Mouse (Mus musculus) MEL (cell line): ENCODE data around the gene Rnf167. TPM values are rescaled to one million over a fixed set of nuclear protein-coding genes. Genes with fewer than 3 reads are reported as not detected.

Experiments used
- DNase-seq: peaks from one replicate; pipeline ENCODE4 v3.0.0; 2011; ENCODE audit warnings: low read depth, low spot score
- H3K27ac ChIP-seq: 2 replicates; pipeline ENCODE4 v1.5.1; 2012; ENCODE audit warnings: low read depth, mild to moderate bottlenecking, control low read depth, low read length, moderate library complexity; ENCODE audit not compliant: control insufficient read depth
- H3K27me3 ChIP-seq, 2 experiments: fragments of 150-350 bp in 1 of 2; sonication (generic) in 1 of 2; 2 replicates each; pipeline ENCODE4 v1.6.1; 2012; ENCODE audit warnings: low read length in 2 of 2, mild to moderate bottlenecking in 2 of 2, improper control_type of control experiment in 1 of 2, moderate library complexity in 1 of 2; ENCODE audit not compliant: insufficient read depth in 2 of 2, control insufficient read depth in 1 of 2
- H3K36me3 ChIP-seq, 2 experiments: 2 replicates each; pipeline ENCODE4 v1.6.1; 2012 to 2014; ENCODE audit warnings: low read length in 2 of 2, improper control_type of control experiment in 1 of 2, inconsistent platforms in 1 of 2, mild to moderate bottlenecking in 1 of 2; ENCODE audit not compliant: insufficient read depth in 2 of 2, control insufficient read depth in 1 of 2
- H3K4me1 ChIP-seq, 2 experiments: fragments of 150-350 bp in 1 of 2; sonication (generic) in 1 of 2; 2 replicates each; pipeline ENCODE4 v1.6.1; 2012; ENCODE audit warnings: low read length in 2 of 2, improper control_type of control experiment in 1 of 2, mild to moderate bottlenecking in 1 of 2; ENCODE audit not compliant: insufficient read depth in 2 of 2, control insufficient read depth in 1 of 2
- H3K4me3 ChIP-seq, 2 experiments: fragments of 150-350 bp in 1 of 2; sonication (generic) in 1 of 2; 2 replicates each; pipeline ENCODE4 v1.5.1; 2012; ENCODE audit warnings: low read depth in 2 of 2, low read length in 2 of 2, mild to moderate bottlenecking in 2 of 2, moderate library complexity in 2 of 2, control low read depth in 1 of 2, improper control_type of control experiment in 1 of 2; ENCODE audit not compliant: control insufficient read depth in 1 of 2, insufficient read depth in 1 of 2
- H3K79me2 ChIP-seq: 2 replicates; pipeline ENCODE4 v1.6.1; 2012; ENCODE audit warnings: mild to moderate bottlenecking, low read length, moderate library complexity; ENCODE audit not compliant: control insufficient read depth, poor library complexity, insufficient read depth
- H3K9ac ChIP-seq: 2 replicates; pipeline ENCODE4 v1.6.1; 2012; ENCODE audit warnings: low read depth, mild to moderate bottlenecking, control low read depth, low read length, moderate library complexity; ENCODE audit not compliant: control insufficient read depth, poor library complexity, severe bottlenecking
- H3K9me3 ChIP-seq: fragments of 150-350 bp; sonication (generic); replicated peaks from 2 replicates; pipeline ENCODE4 v1.6.1; 2012; ENCODE audit warnings: mild to moderate bottlenecking, low read length, improper control_type of control experiment, moderate library complexity; ENCODE audit not compliant: insufficient read depth
- CHD1 ChIP-seq: IDR thresholded peaks from 2 replicates; pipeline ENCODE4 v1.6.1; 2012; ENCODE audit warnings: low read depth, mild to moderate bottlenecking, inconsistent platforms, low read length, improper control_type of control experiment
- CTCF ChIP-seq, 3 experiments: IDR thresholded peaks in 2 of 3; conservative IDR thresholded peaks in 1 of 3; 2 replicates each; pipeline ENCODE4 v1.5.1; 2011 to 2012; ENCODE audit warnings: low read length in 3 of 3, low read depth in 2 of 3, mild to moderate bottlenecking in 2 of 3, improper control_type of control experiment in 1 of 3, inconsistent platforms in 1 of 3, mixed read lengths in 1 of 3, moderate library complexity in 1 of 3; ENCODE audit not compliant: control insufficient read depth in 1 of 3, insufficient read depth in 1 of 3, poor library complexity in 1 of 3, severe bottlenecking in 1 of 3
- ELF1 ChIP-seq: IDR thresholded peaks from 2 replicates; pipeline ENCODE4 v1.6.1; 2014; ENCODE audit warnings: low read depth, mild to moderate bottlenecking, inconsistent platforms, low read length, improper control_type of control experiment, moderate library complexity
- EP300 ChIP-seq, 2 experiments: IDR thresholded peaks; 2 replicates each; pipeline ENCODE4 v1.6.1; 2011; ENCODE audit warnings: improper control_type of control experiment in 2 of 2, low read length in 2 of 2, low read depth in 1 of 2, mild to moderate bottlenecking in 1 of 2
- GABPA ChIP-seq: IDR thresholded peaks from 2 replicates; pipeline ENCODE4 v1.6.1; 2012; ENCODE audit warnings: low read depth, mild to moderate bottlenecking, inconsistent platforms, low read length, improper control_type of control experiment, moderate library complexity
- GATA1 ChIP-seq: IDR thresholded peaks from 2 replicates; pipeline ENCODE4 v1.6.1; 2011; ENCODE audit warnings: low read depth, low read length, improper control_type of control experiment
- HCFC1 ChIP-seq: IDR thresholded peaks from 2 replicates; pipeline ENCODE4 v1.6.1; 2012; ENCODE audit warnings: low read depth, mild to moderate bottlenecking, inconsistent platforms, low read length, improper control_type of control experiment, moderate library complexity
- JUND ChIP-seq: IDR thresholded peaks from 2 replicates; pipeline ENCODE4 v1.6.1; 2011; ENCODE audit warnings: low read depth, mild to moderate bottlenecking, improper control_type of control experiment, low read length
- KAT2A ChIP-seq: conservative IDR thresholded peaks from 2 replicates; pipeline ENCODE4 v1.6.1; 2012; ENCODE audit warnings: low read depth, low read length, improper control_type of control experiment, inconsistent platforms
- MAFK ChIP-seq: IDR thresholded peaks from 2 replicates; pipeline ENCODE4 v1.6.1; 2011; ENCODE audit warnings: low read depth, mild to moderate bottlenecking, low read length, improper control_type of control experiment, borderline replicate concordance
- MAX ChIP-seq: IDR thresholded peaks from 2 replicates; pipeline ENCODE4 v1.6.1; 2011; ENCODE audit warnings: low read length, improper control_type of control experiment
- MAZ ChIP-seq: IDR thresholded peaks from 2 replicates; pipeline ENCODE4 v1.6.1; 2012; ENCODE audit warnings: low read depth, mild to moderate bottlenecking, inconsistent platforms, low read length, improper control_type of control experiment
- MYC ChIP-seq: IDR thresholded peaks from 2 replicates; pipeline ENCODE4 v1.6.1; 2011; ENCODE audit warnings: low read depth, mild to moderate bottlenecking, low read length, improper control_type of control experiment, moderate library complexity
- NELFE ChIP-seq: IDR thresholded peaks from 2 replicates; pipeline ENCODE4 v1.6.1; 2011; ENCODE audit warnings: low read depth, low read length, improper control_type of control experiment
- NRF1 ChIP-seq: IDR thresholded peaks from 2 replicates; pipeline ENCODE4 v1.6.1; 2014; ENCODE audit warnings: low read depth, mild to moderate bottlenecking, inconsistent platforms, low read length, improper control_type of control experiment, moderate library complexity; ENCODE audit not compliant: poor library complexity, insufficient read depth, severe bottlenecking
- POLR2A ChIP-seq, 2 experiments: IDR thresholded peaks; 2 replicates each; pipeline ENCODE4 v1.6.1; 2011 to 2012; ENCODE audit warnings: low read length in 2 of 2, mild to moderate bottlenecking in 2 of 2, control low read depth in 1 of 2, improper control_type of control experiment in 1 of 2, low read depth in 1 of 2, moderate library complexity in 1 of 2; ENCODE audit not compliant: control insufficient read depth in 1 of 2, insufficient read depth in 1 of 2, poor library complexity in 1 of 2
- POLR2AphosphoS2 ChIP-seq: IDR thresholded peaks from 2 replicates; pipeline ENCODE4 v1.6.1; 2011; ENCODE audit warnings: low read length, improper control_type of control experiment
- SIN3A ChIP-seq: IDR thresholded peaks from 2 replicates; pipeline ENCODE4 v1.6.1; 2012; ENCODE audit warnings: low read length, improper control_type of control experiment, inconsistent platforms
- SMC3 ChIP-seq: IDR thresholded peaks from 2 replicates; pipeline ENCODE4 v1.6.1; 2011; ENCODE audit warnings: low read depth, low read length, improper control_type of control experiment
- TAL1 ChIP-seq: IDR thresholded peaks from 2 replicates; pipeline ENCODE4 v1.6.1; 2012; ENCODE audit warnings: mild to moderate bottlenecking, inconsistent platforms, low read length, moderate library complexity, mixed read lengths
- TBP ChIP-seq: IDR thresholded peaks from 2 replicates; pipeline ENCODE4 v1.8.0; 2011; ENCODE audit warnings: low read depth, low read length, improper control_type of control experiment
- TCF12 ChIP-seq: IDR thresholded peaks from 2 replicates; pipeline ENCODE4 v1.6.1; 2014; ENCODE audit warnings: low read depth, mild to moderate bottlenecking, inconsistent platforms, low read length, improper control_type of control experiment, moderate library complexity
- USF1 ChIP-seq: IDR thresholded peaks from 2 replicates; pipeline ENCODE4 v1.6.1; 2014; ENCODE audit warnings: low read depth, mild to moderate bottlenecking, inconsistent platforms, low read length, improper control_type of control experiment, moderate library complexity
- USF2 ChIP-seq, 2 experiments: IDR thresholded peaks; 2 replicates each; pipeline ENCODE4 v1.6.1; 2011 to 2012; ENCODE audit warnings: improper control_type of control experiment in 2 of 2, low read length in 2 of 2, borderline replicate concordance in 1 of 2, inconsistent platforms in 1 of 2, low read depth in 1 of 2, mild to moderate bottlenecking in 1 of 2; ENCODE audit not compliant: insufficient read depth in 1 of 2
- ZC3H11A ChIP-seq: IDR thresholded peaks from 2 replicates; pipeline ENCODE4 v1.6.1; 2012; ENCODE audit warnings: low read depth, mild to moderate bottlenecking, inconsistent platforms, low read length, improper control_type of control experiment
- ZKSCAN1 ChIP-seq: IDR thresholded peaks from 2 replicates; pipeline ENCODE4 v1.6.1; 2012; ENCODE audit warnings: low read depth, mild to moderate bottlenecking, inconsistent platforms, low read length, improper control_type of control experiment, moderate library complexity
- ZMIZ1 ChIP-seq: IDR thresholded peaks from 2 replicates; pipeline ENCODE4 v1.6.1; 2012; ENCODE audit warnings: low read depth, mild to moderate bottlenecking, inconsistent platforms, low read length, improper control_type of control experiment, moderate library complexity
- ZNF384 ChIP-seq: IDR thresholded peaks from 2 replicates; pipeline ENCODE4 v1.6.1; 2012; ENCODE audit warnings: low read depth, mild to moderate bottlenecking, inconsistent platforms, low read length, improper control_type of control experiment
- polyA plus RNA-seq, 2 experiments: library from polyadenylated mRNA; stranded (reverse) in 1 of 2; unstranded in 1 of 2; fragments of >175 nt in 1 of 2; fragments of >200 nt in 1 of 2; gene quantifications; 2 replicates each; pipeline versions ENCODE4 v1.2.1 to v1.2.4; 2012; ENCODE audit warnings: low replicate concordance in 2 of 2, low read depth in 1 of 2; ENCODE audit not compliant: insufficient read length in 2 of 2, insufficient read depth in 1 of 2, missing spikeins in 1 of 2
- total RNA-seq: library from RNA; depleted of rRNA; stranded (reverse); fragments of 300-350 nt; gene quantifications from 2 replicates; pipeline ENCODE4 v1.2.3, GENCODE M21; 2012

The Rnf167 gene
- total and polyA plus RNA-seq, 3 experiments = 31.4 to 44.4 TPM; not detected in 1

DNA sequence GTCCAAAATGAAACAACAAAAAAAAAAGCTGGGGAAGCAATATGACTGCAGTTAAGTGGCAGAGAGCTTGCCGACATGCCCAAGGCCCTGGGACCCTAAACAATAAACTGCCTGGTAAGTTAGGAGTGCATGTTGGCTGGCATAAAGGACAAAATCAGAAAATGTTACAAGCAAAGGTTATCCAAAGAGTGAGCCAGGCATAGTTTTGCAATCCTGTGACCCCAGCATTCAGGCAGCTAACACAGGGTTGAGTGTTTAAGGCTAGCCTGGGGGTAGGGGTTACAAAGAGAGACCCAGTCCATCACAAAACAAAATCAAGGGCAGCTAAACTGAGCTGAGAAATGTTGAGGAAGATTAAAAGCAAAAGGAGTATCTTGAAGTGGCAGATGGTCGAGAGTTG is 52.0 kb downstream of the Rnf167 start:
- no peaks in the 10 kb centered on the region; the same call in 1 of the 2 replicates for H3K79me2 ChIP-seq
- H3K27me3 ChIP-seq = no peaks in the 10 kb centered on the region
- H3K9ac ChIP-seq = peak overlapping the region; percentile 79

GRCm38 (mm10) chr11:70699722-70700556 is 52.9 kb downstream of the Rnf167 start, which contains the start of the genes Inca1 and Kif1c:
TSS of gene Inca1 (minus strand) at chr11:70700155.
TSS of gene Kif1c (plus strand) at chr11:70700548.
- peak; percentile 97 for DNase-seq
- peak within 1 kb of the TSS; percentile 77 for H3K27ac ChIP-seq
- H3K9ac ChIP-seq = peak within 1 kb of the TSS; percentile 84
- H3K36me3 ChIP-seq = peaks cover 0 to 5% of the 10 kb centered on the region in 2 experiments; a peak in 2 of 4 replicates
- no peaks in the 10 kb centered on the region; the same call in 1 of the 2 replicates for H3K79me2 ChIP-seq
- H3K9me3 ChIP-seq = no peaks in the 10 kb centered on the region
- H3K4me1 ChIP-seq = peaks cover 3 to 7% of the 10 kb centered on the region in 2 experiments; a peak in 3 of 4 replicates
- H3K27me3 ChIP-seq = no peaks in the 10 kb centered on the region
- H3K4me3 ChIP-seq = peak within 1 kb of the TSS; percentile 80 to 91
- no peak for TF ChIP-seq GATA1
- TF ChIP-seq ELF1 = no peak
- no peak for TF ChIP-seq ZNF384
- TF ChIP-seq HCFC1 = no peak; the same call in none of the 2 replicates
- TF ChIP-seq ZKSCAN1 = no peak
- TF ChIP-seq MAZ = 0 out of 2 replicates have a peak, but pooled peaks have one; percentile 53
- TF ChIP-seq NELFE = peak; percentile 70
- TF ChIP-seq JUND = no peak
- TF ChIP-seq CHD1 = peak; percentile 28; the same call in 1 of the 2 replicates
- no peak for TF ChIP-seq TAL1
- TF ChIP-seq EP300 (IDR thresholded peaks at IDR 0.05; ENCODE audit: low read depth in 1 of 2, low read length in 2 of 2) = no peak
- TF ChIP-seq NRF1 = 0 out of 2 replicates have a peak, but pooled peaks have one; percentile 44
- TF ChIP-seq ZC3H11A = no peak
- TF ChIP-seq SIN3A = 0 out of 2 replicates have a peak, but pooled peaks have one; percentile 61
- TF ChIP-seq MAX = 0 out of 2 replicates have a peak, but pooled peaks have one; percentile 27
- no peak for TF ChIP-seq USF1
- no peak for TF ChIP-seq SMC3
- TF ChIP-seq KAT2A = no peak
- TF ChIP-seq TCF12 = peak; percentile 39; the same call in 1 of the 2 replicates
- no peak for TF ChIP-seq GABPA
- TF ChIP-seq POLR2AphosphoS2 = peak; percentile 64; the same call in 1 of the 2 replicates
- no peak for TF ChIP-seq ZMIZ1
- peak; percentile 75 to 90 for TF ChIP-seq POLR2A (IDR thresholded peaks at IDR 0.05; ENCODE audit: control insufficient read depth in 1 of 2, insufficient read depth in 1 of 2, low read depth in 1 of 2, low read length in 2 of 2, poor library complexity in 1 of 2)
- peak; percentile 48; the same call in 1 of the 2 replicates for TF ChIP-seq TBP
- no peak for TF ChIP-seq MAFK
- TF ChIP-seq, all 39 proteins: peak for 10

More for the DNA sequence above, 52.0 kb downstream of the Rnf167 start:
- DNase-seq = no peak
- H3K27ac ChIP-seq = no peak overlapping the region
- no peak for TF ChIP-seq ZC3H11A
- no peak for TF ChIP-seq MYC
- TF ChIP-seq ELF1 = no peak
- no peak for TF ChIP-seq GABPA
- TF ChIP-seq JUND = no peak
- no peak for TF ChIP-seq TAL1
- no peak for TF ChIP-seq USF2 (IDR thresholded peaks at IDR 0.05; ENCODE audit: borderline replicate concordance in 1 of 2, insufficient read depth in 1 of 2, low read depth in 1 of 2, low read length in 2 of 2)
- TF ChIP-seq KAT2A = no peak
- no peak for TF ChIP-seq CTCF (IDR thresholded peaks at IDR 0.05 in 2 of 3, conservative IDR thresholded peaks at IDR 0.05 in 1 of 3; ENCODE audit: control insufficient read depth in 1 of 3, insufficient read depth in 1 of 3, low read depth in 2 of 3, low read length in 3 of 3, poor library complexity in 1 of 3, severe bottlenecking in 1 of 3)
- TF ChIP-seq ZNF384 = no peak
- TF ChIP-seq NELFE = no peak
- no peak for TF ChIP-seq MAZ
- no peak for TF ChIP-seq HCFC1
- peaks cover 0 to 5% of the 10 kb centered on the region in 2 experiments; a peak in 2 of 4 replicates for H3K36me3 ChIP-seq
- H3K4me3 ChIP-seq = peak overlapping the region in 1 of 2 experiments; percentile 80; a peak in 3 of 4 replicates
- no peaks in the 10 kb centered on the region for H3K9me3 ChIP-seq
- H3K4me1 ChIP-seq = peaks cover 3 to 7% of the 10 kb centered on the region in 2 experiments; a peak in 3 of 4 replicates
